Mouse (Mus musculus): ENCODE data around the gene Abcc9. TPM values are rescaled to one million over a fixed set of nuclear protein-coding genes. Genes with fewer than 3 reads are reported as not detected.

The Abcc9 gene
- total and polyA plus RNA-seq, 3 experiments: not detected

DNA sequence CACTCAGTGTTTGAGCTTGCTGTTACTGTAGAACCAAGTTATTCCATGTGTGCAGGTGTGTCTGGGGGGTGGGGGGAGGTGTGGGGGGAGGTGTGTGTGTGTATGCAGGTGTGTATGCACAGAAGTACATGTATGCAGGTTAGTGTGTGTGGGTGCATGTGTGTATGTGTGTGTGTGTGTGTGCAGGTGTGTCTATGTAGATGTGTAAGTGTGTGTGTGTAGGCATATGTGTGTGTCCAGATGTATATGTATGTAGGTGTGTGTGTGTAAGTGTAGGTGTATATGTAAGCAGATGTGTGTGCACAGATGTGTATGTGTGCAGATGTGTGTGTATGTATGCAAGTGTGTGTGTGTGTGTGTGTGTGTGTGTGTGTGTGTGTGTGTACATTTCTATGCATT lies 66.9 kb downstream of the Abcc9 start:
- Histone ChIP-seq H3K9ac (ENCODE audit: insufficient read depth, low read depth) (no peak overlapping the region), H3K4me2 (ENCODE audit: insufficient read depth, low read depth, poor library complexity, severe bottlenecking) (no peak overlapping the region), H3K9me3 (replicated peaks; ENCODE audit: low read length) (no peaks in the 10 kb centered on the region), H3K27me3 (replicated peaks) (no peaks in the 10 kb centered on the region), H3K27ac (ENCODE audit: insufficient read depth, low read depth) (no peak overlapping the region), H3K4me3 (replicated peaks in 1 of 3; ENCODE audit: low read depth in 2 of 3, low read length in 2 of 3, poor library complexity in 1 of 3) (no peak overlapping the region), H3K4me1 (ENCODE audit: control insufficient read depth in 1 of 2, insufficient read depth in 2 of 2) (no peaks in the 10 kb centered on the region), H3K79me2 (replicated peaks; ENCODE audit: control insufficient read depth, extremely low read depth, insufficient read depth, poor library complexity, severe bottlenecking) (no peaks in the 10 kb centered on the region), H3K36me3 (replicated peaks in 1 of 2; ENCODE audit: control insufficient read depth in 1 of 2, insufficient read depth in 1 of 2, low read length in 1 of 2) (no peaks in the 10 kb centered on the region)
- in situ Hi-C loops (cut with MboI; ENCODE audit: low pct_ligation_motif_present, low pct_unique_long_range_greater_than_20kb, low sequenced_read_pairs): no loop called here
- TF ChIP-seq EP300 (IDR thresholded peaks at IDR 0.05; ENCODE audit: low read length) (no peak), USF2 (conservative IDR thresholded peaks at IDR 0.05; ENCODE audit: low read depth, low read length) (no peak), GABPA (IDR thresholded peaks at IDR 0.05; ENCODE audit: insufficient replicate concordance, low read depth, low read length) (no peak), TCF12 (IDR thresholded peaks at IDR 0.05; ENCODE audit: low read depth, low read length) (no peak), MAX (IDR thresholded peaks at IDR 0.05; ENCODE audit: low read length) (no peak), JUND (conservative IDR thresholded peaks at IDR 0.05; ENCODE audit: low read depth, low read length) (no peak), CHD2 (IDR thresholded peaks at IDR 0.05; ENCODE audit: low read length) (no peak), MAFK (IDR thresholded peaks at IDR 0.05; ENCODE audit: insufficient replicate concordance, low read length) (no peak), BHLHE40 (IDR thresholded peaks at IDR 0.05; ENCODE audit: low read depth, low read length) (no peak), TBP (conservative IDR thresholded peaks at IDR 0.05; ENCODE audit: low read depth, low read length) (no peak), CHD1 (IDR thresholded peaks at IDR 0.05; ENCODE audit: low read depth, low read length) (no peak), USF1 (IDR thresholded peaks at IDR 0.05; ENCODE audit: low read depth, low read length) (no peak), MXI1 (IDR thresholded peaks at IDR 0.05; ENCODE audit: low read depth, low read length) (no peak), ZKSCAN1 (IDR thresholded peaks at IDR 0.05; ENCODE audit: borderline replicate concordance, low read depth, low read length) (no peak), SMC3 (IDR thresholded peaks at IDR 0.05; ENCODE audit: low read depth, low read length) (no peak), CTCF (conservative IDR thresholded peaks at IDR 0.05 in 1 of 2, IDR thresholded peaks at IDR 0.05 in 1 of 2; ENCODE audit: low read depth in 2 of 2, low read length in 2 of 2) (no peak), JUN (IDR thresholded peaks at IDR 0.05; ENCODE audit: insufficient read depth, low read depth, low read length) (no peak), ELF1 (IDR thresholded peaks at IDR 0.05; ENCODE audit: low read depth, low read length) (no peak)
- dilution Hi-C loops (cut with MboI; ENCODE audit: extremely low pct_ligation_motif_present, extremely low pct_unique_long_range_greater_than_20kb, low sequenced_read_pairs): no loop called here
- DNase-seq (ENCODE audit: extremely low read depth): no peak

DNA sequence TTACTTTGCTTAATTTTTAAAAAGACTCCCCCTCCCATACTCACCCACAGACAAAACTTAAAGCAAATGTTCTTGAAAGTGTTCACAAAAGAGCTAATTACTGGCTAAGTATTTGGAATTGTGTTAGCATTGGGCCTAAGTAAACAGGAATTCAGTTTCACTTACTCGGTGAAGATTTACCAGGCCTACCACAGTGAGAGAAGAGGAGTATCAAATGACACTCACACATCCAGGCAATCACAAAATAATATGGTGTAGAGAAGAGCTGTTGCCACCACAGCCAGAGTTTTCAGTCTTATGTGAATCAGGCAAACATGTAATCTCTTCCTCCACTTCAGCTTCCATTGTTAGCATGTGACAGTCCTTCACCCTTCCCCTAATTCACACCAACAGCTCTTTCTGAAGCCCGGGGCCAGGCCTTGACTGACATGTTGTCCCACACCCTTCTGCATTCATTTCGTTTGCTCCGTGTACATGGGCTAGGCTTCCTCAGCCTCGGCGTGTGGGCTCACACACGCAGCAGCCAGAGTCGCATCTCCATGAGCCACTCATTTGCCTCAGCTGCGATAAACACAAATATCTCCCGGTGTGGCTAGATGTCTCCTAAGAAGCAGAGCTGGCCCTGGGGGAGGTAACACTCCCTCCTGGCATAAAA lies 67.5 kb downstream of the Abcc9 start:
- dilution Hi-C loops (cut with MboI; ENCODE audit: extremely low pct_ligation_motif_present, extremely low pct_unique_long_range_greater_than_20kb, low sequenced_read_pairs): no loop called here
- no peak for DNase-seq (ENCODE audit: extremely low read depth)
- Histone ChIP-seq H3K9ac (ENCODE audit: insufficient read depth, low read depth) (no peak overlapping the region), H3K4me1 (ENCODE audit: control insufficient read depth in 1 of 2, insufficient read depth in 2 of 2) (no peaks in the 10 kb centered on the region), H3K4me3 (replicated peaks in 1 of 3; ENCODE audit: low read depth in 2 of 3, low read length in 2 of 3, poor library complexity in 1 of 3) (no peak overlapping the region), H3K36me3 (replicated peaks in 1 of 2; ENCODE audit: control insufficient read depth in 1 of 2, insufficient read depth in 1 of 2, low read length in 1 of 2) (no peaks in the 10 kb centered on the region), H3K4me2 (ENCODE audit: insufficient read depth, low read depth, poor library complexity, severe bottlenecking) (no peak overlapping the region), H3K79me2 (replicated peaks; ENCODE audit: control insufficient read depth, extremely low read depth, insufficient read depth, poor library complexity, severe bottlenecking) (no peaks in the 10 kb centered on the region), H3K9me3 (replicated peaks; ENCODE audit: low read length) (no peaks in the 10 kb centered on the region), H3K27ac (ENCODE audit: insufficient read depth, low read depth) (no peak overlapping the region), H3K27me3 (replicated peaks) (no peaks in the 10 kb centered on the region)
- TF ChIP-seq USF1 (IDR thresholded peaks at IDR 0.05; ENCODE audit: low read depth, low read length) (no peak), CHD1 (IDR thresholded peaks at IDR 0.05; ENCODE audit: low read depth, low read length) (no peak), ZKSCAN1 (IDR thresholded peaks at IDR 0.05; ENCODE audit: borderline replicate concordance, low read depth, low read length) (no peak)
- in situ Hi-C loops (cut with MboI; ENCODE audit: low pct_ligation_motif_present, low pct_unique_long_range_greater_than_20kb, low sequenced_read_pairs): no loop called here
